Mouse (Mus musculus) kidney, adult 9 months (tissue): ENCODE results near the gene Ftsj3.
A peak's percentile ranks its signal among the peaks of the same experiment; 100 is the strongest.

Experiments
- DNase-seq: peaks from one replicate; pipeline ENCODE4 v3.0.0; 2022

Gene Ftsj3

GRCm38 (mm10) chr11:106255685-106256451 lies at the start of gene Ftsj3, which contains the start of gene Psmc5:
Gene Ftsj3 (minus strand): TSS chr11:106256079.
Gene Psmc5 (plus strand): TSS chr11:106256154.
- peak; percentile 99 for DNase-seq

- no peak for DNase-seq
Measured at GRCm38 (mm10) chr11:106305348-106306064, 49.6 kb upstream of the Ftsj3 start.

- DNase-seq: peak; percentile 57
Measured at GRCm38 (mm10) chr11:106302634-106303033, 46.8 kb upstream of the Ftsj3 start.

- DNase-seq: no peak
Measured at GRCm38 (mm10) chr11:106301765-106302164, 45.9 kb upstream of the Ftsj3 start, which contains the start of gene Gh. Gene Gh (minus strand): TSS chr11:106301865.

GRCm38 (mm10) chr11:106291861-106292260 lies 36.0 kb upstream of the Ftsj3 start:
- no peak for DNase-seq

- no peak for DNase-seq
Measured at GRCm38 (mm10) chr11:106290376-106290775, 34.5 kb upstream of the Ftsj3 start.

GRCm38 (mm10) chr11:106289369-106289768 lies 33.5 kb upstream of the Ftsj3 start:
- peak; percentile 66 for DNase-seq

GRCm38 (mm10) chr11:106286987-106287386 lies 31.1 kb upstream of the Ftsj3 start:
- no peak for DNase-seq

GRCm38 (mm10) chr11:106286206-106286605 lies 30.3 kb upstream of the Ftsj3 start:
- DNase-seq: no peak

- DNase-seq: no peak
Measured at GRCm38 (mm10) chr11:106284126-106284525, 28.2 kb upstream of the Ftsj3 start.

- no peak for DNase-seq
Measured at GRCm38 (mm10) chr11:106283371-106283770, 27.5 kb upstream of the Ftsj3 start.

- no peak for DNase-seq
Measured at GRCm38 (mm10) chr11:106282452-106282851, 26.6 kb upstream of the Ftsj3 start.

- DNase-seq: peak; percentile 96
Measured at GRCm38 (mm10) chr11:106276454-106276853, 20.6 kb upstream of the Ftsj3 start, which contains the start of gene Tcam1. Gene Tcam1 (plus strand): TSS chr11:106276672.

- peak; percentile 75 for DNase-seq
Measured at GRCm38 (mm10) chr11:106274971-106275411, 19.1 kb upstream of the Ftsj3 start.

- no peak for DNase-seq
Measured at GRCm38 (mm10) chr11:106274374-106274773, 18.5 kb upstream of the Ftsj3 start.

- no peak for DNase-seq
Measured at GRCm38 (mm10) chr11:106273811-106274210, 17.9 kb upstream of the Ftsj3 start.

GRCm38 (mm10) chr11:106273311-106273684 lies 17.4 kb upstream of the Ftsj3 start:
- no peak for DNase-seq

- peak; percentile 100 for DNase-seq
Measured at GRCm38 (mm10) chr11:106272644-106273310, 16.9 kb upstream of the Ftsj3 start, which contains the start of gene Smarcd2. Gene Smarcd2 (minus strand): TSS chr11:106272972.

GRCm38 (mm10) chr11:106271794-106272643 lies 16.1 kb upstream of the Ftsj3 start:
- peak; percentile 57 for DNase-seq

- DNase-seq: no peak
Measured at GRCm38 (mm10) chr11:106271131-106271793, 15.4 kb upstream of the Ftsj3 start.

GRCm38 (mm10) chr11:106269060-106269431 lies 13.2 kb upstream of the Ftsj3 start:
- peak; percentile 35 for DNase-seq
